ENCODE assay signal across 30 mouse cellular contexts in the genomic region with DNA sequence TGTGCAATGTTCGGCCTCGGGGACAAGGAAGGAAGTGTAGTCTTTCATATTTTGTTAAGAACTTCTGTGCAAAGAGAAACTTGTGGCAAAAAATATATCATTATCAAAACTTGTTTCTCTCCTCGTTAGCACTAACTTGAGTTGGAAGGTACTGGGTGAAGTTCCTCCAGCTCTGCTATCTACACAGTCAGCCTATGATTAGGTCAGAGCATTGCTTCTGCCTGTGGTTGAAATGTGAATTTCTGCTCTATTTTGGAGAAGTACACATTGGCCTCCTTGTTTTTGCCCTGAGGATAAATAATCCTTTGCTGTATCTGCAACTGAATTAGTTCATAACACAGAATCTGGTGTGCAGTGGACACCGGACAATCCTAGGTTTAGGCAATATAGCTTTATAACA.
DNase-seq lines count a peak whose midpoint lies in the region; ATAC-seq and TF ChIP-seq lines count a peak whose summit lies in the region.
"Had no signal": no experiment of that assay in that cellular context is flagged by ENCODE, and none has a peak within 500 bp of the region (broad histone marks: within the 10 kb centered on the region; RNA-seq: fewer than 3 reads in every experiment).

No protein-coding gene starts in this region.

- peak overlapping the region; percentile 19 for H3K4me3 ChIP-seq in erythroblast, embryonic 14.5 days (replicated peaks)
- H3K4me3 ChIP-seq in liver, embryonic 14.5 days (ENCODE audit: insufficient read depth in 1 of 2, low read depth in 2 of 2, low read length in 2 of 2): no peak overlapping the region
- peak overlapping the region; percentile 78 for H3K4me3 ChIP-seq in megakaryocyte, embryonic 14.5 days (replicated peaks)
- H3K4me3 ChIP-seq: forebrain, embryonic 13.5 days; gastrocnemius, adult 2 months; heart, adult 2 months; heart, embryonic 13.5 days; hindbrain, embryonic 10.5 days; hindbrain, embryonic 15.5 days; kidney, embryonic 15.5 days; left cerebral cortex, adult 2 months; limb, embryonic 12.5 days; midbrain, embryonic 13.5 days; neural tube, embryonic 13.5 days had no signal

- peak overlapping the region; percentile 27; the same call in 1 of the 2 replicates for H3K9ac ChIP-seq in liver, embryonic 14.5 days (replicated peaks)
- H3K9ac ChIP-seq: forebrain, embryonic 13.5 days; heart, embryonic 13.5 days; hindbrain, embryonic 15.5 days; kidney, embryonic 15.5 days; limb, embryonic 12.5 days; midbrain, embryonic 13.5 days; neural tube, embryonic 13.5 days had no signal

- peaks cover 53% of the 10 kb centered on the region for H3K4me1 ChIP-seq in erythroblast, embryonic 14.5 days (ENCODE audit: control insufficient read depth)
- H3K4me1 ChIP-seq in liver, embryonic 14.5 days (replicated peaks; ENCODE audit: control insufficient read depth in 2 of 2, insufficient read depth in 2 of 2, low read length in 1 of 2): peaks cover 21 to 29% of the 10 kb centered on the region in 2 experiments
- peaks cover 88% of the 10 kb centered on the region for H3K4me1 ChIP-seq in megakaryocyte, embryonic 14.5 days
- H3K4me1 ChIP-seq: hindbrain, embryonic 15.5 days; kidney, embryonic 15.5 days had no signal

- peak overlapping the region; percentile 71 for H3K27ac ChIP-seq in liver, embryonic 14.5 days
- H3K27ac ChIP-seq: forebrain, embryonic 13.5 days; gastrocnemius, adult 2 months; heart, adult 2 months; heart, embryonic 13.5 days; hindbrain, embryonic 10.5 days; hindbrain, embryonic 15.5 days; kidney, embryonic 15.5 days; left cerebral cortex, adult 2 months; limb, embryonic 12.5 days; midbrain, embryonic 13.5 days; neural tube, embryonic 13.5 days had no signal

- no peaks in the 10 kb centered on the region for H3K27me3 ChIP-seq in erythroblast, embryonic 14.5 days (ENCODE audit: control insufficient read depth)
- H3K27me3 ChIP-seq in liver, embryonic 14.5 days (ENCODE audit: control insufficient read depth, insufficient read depth, low read length): no peaks in the 10 kb centered on the region
- H3K27me3 ChIP-seq in megakaryocyte, embryonic 14.5 days (replicated peaks): no peaks in the 10 kb centered on the region
- H3K27me3 ChIP-seq: forebrain, embryonic 13.5 days; heart, embryonic 13.5 days; hindbrain, embryonic 15.5 days; kidney, embryonic 15.5 days; limb, embryonic 12.5 days; midbrain, embryonic 13.5 days; neural tube, embryonic 13.5 days had no signal

- no peaks in the 10 kb centered on the region for H3K36me3 ChIP-seq in erythroblast, embryonic 14.5 days (ENCODE audit: control insufficient read depth)
- H3K36me3 ChIP-seq in liver, embryonic 14.5 days (replicated peaks; ENCODE audit: control insufficient read depth, insufficient read depth, low read depth): no peaks in the 10 kb centered on the region
- peaks cover 39% of the 10 kb centered on the region for H3K36me3 ChIP-seq in megakaryocyte, embryonic 14.5 days (replicated peaks; ENCODE audit: low read length)
- H3K36me3 ChIP-seq: heart, embryonic 13.5 days; hindbrain, embryonic 10.5 days; hindbrain, embryonic 15.5 days; kidney, embryonic 15.5 days; limb, embryonic 12.5 days; midbrain, embryonic 13.5 days; neural tube, embryonic 13.5 days had no signal

- H3K4me2 ChIP-seq in liver, embryonic 14.5 days (ENCODE audit: low read depth): peak overlapping the region; percentile 51
- H3K4me2 ChIP-seq: forebrain, embryonic 13.5 days; heart, embryonic 13.5 days; hindbrain, embryonic 15.5 days; kidney, embryonic 15.5 days; limb, embryonic 12.5 days; midbrain, embryonic 13.5 days; neural tube, embryonic 13.5 days had no signal

- DNase-seq in liver, embryonic 14.5 days (ENCODE audit: low read depth in 3 of 3, low spot score in 3 of 3): no peak
- DNase-seq in lung, postnatal 36 days: no peak
- no peak for DNase-seq in MN1 (ENCODE audit: low spot score)
- no peak for DNase-seq in frontal cortex, postnatal 10 days (ENCODE audit: low spot score in 2 of 2)
- DNase-seq: adrenal gland, postnatal 36 days; cerebellum, adult 8-10 months; gastrocnemius, adult 2 months; gastrocnemius, postnatal 36 days; heart, adult 2 months; heart, postnatal 10 days; kidney, adult 18-20 months; kidney, postnatal 25 days; lung, adult 18-20 months; lung, postnatal 10 days; right cerebral cortex, postnatal 14 days; thymus, postnatal 14 days had no signal

- no peak for ATAC-seq in erythroblast, adult 5-6 weeks (replicated peaks; ENCODE audit: low FRiP score, poor library complexity, severe bottlenecking)
- peak; percentile 66 for ATAC-seq in common myeloid progenitor, adult 5-6 weeks (replicated peaks; ENCODE audit: low read depth, poor library complexity, severe bottlenecking)
- peak; percentile 85 for ATAC-seq in liver, embryonic 14.5 days (ENCODE audit: insufficient read depth)
- ATAC-seq: forebrain, embryonic 13.5 days; midbrain, embryonic 13.5 days had no signal

- no peak for TF ChIP-seq EP300 in liver, embryonic 14.5 days (IDR thresholded peaks at IDR 0.05; ENCODE audit: low read depth)

- no peaks in the 10 kb centered on the region for H3K9me3 ChIP-seq in erythroblast, embryonic 14.5 days (ENCODE audit: control insufficient read depth, low read length)
- H3K9me3 ChIP-seq in liver, embryonic 14.5 days (ENCODE audit: control insufficient read depth, low read length): no peaks in the 10 kb centered on the region
- no peaks in the 10 kb centered on the region for H3K9me3 ChIP-seq in megakaryocyte, embryonic 14.5 days
- H3K9me3 ChIP-seq: forebrain, embryonic 13.5 days; G1E; heart, embryonic 13.5 days; hindbrain, embryonic 10.5 days; hindbrain, embryonic 15.5 days; kidney, embryonic 15.5 days; limb, embryonic 12.5 days; midbrain, embryonic 13.5 days; neural tube, embryonic 13.5 days had no signal

- 18% methylated on average over 4 of the region's 4 CpGs for WGBS in liver, embryonic 14.5 days (ENCODE audit: insufficient replicate concordance)

- no peak for TF ChIP-seq CTCF in liver, embryonic 14.5 days (IDR thresholded peaks at IDR 0.05; ENCODE audit: low read depth)

Comparison
In these comparisons a context has a peak if more than half of its experiments do, and no peak if none do; other contexts are left out.
1. H3K4me3 ChIP-seq: peak in erythroblast, embryonic 14.5 days (single experiment) and megakaryocyte, embryonic 14.5 days (single experiment); none in liver, embryonic 14.5 days (0 of 2).